Mouse (Mus musculus): ENCODE measurements around the gene Ypel3.

- no peak for TF ChIP-seq CTCF (conservative IDR thresholded peaks at IDR 0.05 in 1 of 2, IDR thresholded peaks at IDR 0.05 in 1 of 2; ENCODE audit: low read depth in 2 of 2, low read length in 2 of 2)
- no peak for TF ChIP-seq RAD21 (IDR thresholded peaks at IDR 0.05; ENCODE audit: low read depth, low read length)
- TF ChIP-seq EP300 (IDR thresholded peaks at IDR 0.05; ENCODE audit: low read length) = no peak
- no peak for TF ChIP-seq JUND (conservative IDR thresholded peaks at IDR 0.05; ENCODE audit: low read depth, low read length)
- no peak for TF ChIP-seq ZKSCAN1 (IDR thresholded peaks at IDR 0.05; ENCODE audit: borderline replicate concordance, low read depth, low read length)
- TF ChIP-seq CHD2 (IDR thresholded peaks at IDR 0.05; ENCODE audit: low read length) = no peak
- TF ChIP-seq POLR2A (IDR thresholded peaks at IDR 0.05; ENCODE audit: low read depth, low read length) = no peak
- TF ChIP-seq ETS1 (conservative IDR thresholded peaks at IDR 0.05; ENCODE audit: low read depth, low read length) = no peak
- TF ChIP-seq CHD1 (IDR thresholded peaks at IDR 0.05; ENCODE audit: low read depth, low read length) = no peak
- TF ChIP-seq MEF2A (IDR thresholded peaks at IDR 0.05; ENCODE audit: borderline replicate concordance, low read depth, low read length) = no peak
- no peak for TF ChIP-seq UBTF (IDR thresholded peaks at IDR 0.05; ENCODE audit: low read depth, low read length)
- no peak for TF ChIP-seq MAFK (IDR thresholded peaks at IDR 0.05; ENCODE audit: insufficient replicate concordance, low read length)
- no peak for TF ChIP-seq ELF1 (IDR thresholded peaks at IDR 0.05; ENCODE audit: low read depth, low read length)
These were observed 5.9 kb downstream of the Ypel3 start for GRCm38 (mm10) chr7:126782693-126783092.

All from CH12.LX (cell line).